Mouse (Mus musculus): ENCODE measurements around the gene Adgra1.

Adgra1 gene

DNA sequence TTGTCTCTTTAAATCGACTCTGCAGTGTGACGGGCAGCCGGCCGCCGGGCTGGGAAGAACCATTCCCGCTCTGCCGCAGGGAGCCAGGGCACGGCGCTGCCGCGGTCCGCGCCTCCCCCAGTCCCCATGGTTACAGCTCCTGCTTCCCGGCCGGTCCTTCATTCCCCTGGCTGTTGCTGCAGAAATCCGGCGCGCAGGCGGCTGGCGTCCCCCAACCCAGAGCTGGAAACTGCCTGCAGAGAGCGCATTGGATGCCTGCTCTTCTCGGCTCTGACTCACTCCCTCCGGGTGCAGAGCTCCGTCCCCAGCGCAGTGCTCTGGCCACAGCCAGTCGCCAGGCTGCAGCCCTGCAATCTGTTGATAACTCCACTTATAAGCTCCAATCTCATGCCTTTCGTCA is at the start of gene Adgra1:
TSS of gene Adgra1 (plus strand) at position 139 of the 400 bp plus-strand sequence.
- DNase-seq (ENCODE audit: low spot score in 2 of 2) = no peak

DNA sequence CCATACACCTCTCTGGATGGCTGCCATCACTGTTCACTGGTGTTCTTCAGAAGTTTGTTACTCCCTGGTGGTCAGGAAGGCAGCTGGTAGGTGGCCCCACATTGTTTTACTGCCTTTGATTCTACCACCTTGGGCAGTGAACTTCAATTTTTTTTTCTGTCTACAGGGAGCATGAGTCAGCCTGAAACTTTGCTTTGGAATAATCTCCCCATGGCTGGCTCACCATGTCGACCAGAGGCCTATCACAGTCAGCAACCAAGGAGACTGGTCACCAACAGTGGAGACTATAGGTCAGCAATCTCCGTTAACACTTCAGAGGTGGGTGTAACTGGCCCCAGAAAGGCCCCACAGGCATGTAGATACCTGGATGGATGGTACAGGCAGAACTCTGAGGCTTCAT is 46.6 kb upstream of the Adgra1 start:
- DNase-seq (ENCODE audit: low spot score in 2 of 2) = no peak

- DNase-seq (ENCODE audit: low spot score in 2 of 2) = no peak
These were observed 45.0 kb upstream of the Adgra1 start for GRCm38 (mm10) chr7:139788927-139789326.

- DNase-seq (ENCODE audit: low spot score in 2 of 2) = no peak
These were observed 44.3 kb upstream of the Adgra1 start for GRCm38 (mm10) chr7:139789718-139790117.

DNA sequence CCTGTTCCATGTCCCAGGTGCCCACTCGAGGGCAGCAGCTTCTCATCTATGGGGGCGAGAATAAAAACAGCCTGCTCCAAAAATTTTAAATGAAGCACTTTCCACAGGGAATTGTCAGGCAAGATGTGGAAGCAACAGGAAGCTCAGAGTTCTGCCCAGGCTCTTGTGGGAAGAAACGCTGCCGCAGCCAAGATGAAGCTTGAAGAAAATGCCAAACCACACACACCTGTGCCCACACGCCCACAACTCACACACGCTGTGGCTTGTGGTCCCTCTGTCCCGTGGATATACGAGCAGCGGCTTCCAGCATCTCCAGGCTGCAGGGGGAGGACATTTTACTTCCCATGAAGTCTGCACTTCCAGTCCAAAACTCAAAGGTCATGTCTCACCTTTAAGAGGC is 42.4 kb upstream of the Adgra1 start:
- DNase-seq (ENCODE audit: low spot score in 2 of 2) = no peak

GRCm38 (mm10) chr7:139795004-139795605 is 38.9 kb upstream of the Adgra1 start:
- DNase-seq (ENCODE audit: low spot score in 2 of 2) = no peak

DNA sequence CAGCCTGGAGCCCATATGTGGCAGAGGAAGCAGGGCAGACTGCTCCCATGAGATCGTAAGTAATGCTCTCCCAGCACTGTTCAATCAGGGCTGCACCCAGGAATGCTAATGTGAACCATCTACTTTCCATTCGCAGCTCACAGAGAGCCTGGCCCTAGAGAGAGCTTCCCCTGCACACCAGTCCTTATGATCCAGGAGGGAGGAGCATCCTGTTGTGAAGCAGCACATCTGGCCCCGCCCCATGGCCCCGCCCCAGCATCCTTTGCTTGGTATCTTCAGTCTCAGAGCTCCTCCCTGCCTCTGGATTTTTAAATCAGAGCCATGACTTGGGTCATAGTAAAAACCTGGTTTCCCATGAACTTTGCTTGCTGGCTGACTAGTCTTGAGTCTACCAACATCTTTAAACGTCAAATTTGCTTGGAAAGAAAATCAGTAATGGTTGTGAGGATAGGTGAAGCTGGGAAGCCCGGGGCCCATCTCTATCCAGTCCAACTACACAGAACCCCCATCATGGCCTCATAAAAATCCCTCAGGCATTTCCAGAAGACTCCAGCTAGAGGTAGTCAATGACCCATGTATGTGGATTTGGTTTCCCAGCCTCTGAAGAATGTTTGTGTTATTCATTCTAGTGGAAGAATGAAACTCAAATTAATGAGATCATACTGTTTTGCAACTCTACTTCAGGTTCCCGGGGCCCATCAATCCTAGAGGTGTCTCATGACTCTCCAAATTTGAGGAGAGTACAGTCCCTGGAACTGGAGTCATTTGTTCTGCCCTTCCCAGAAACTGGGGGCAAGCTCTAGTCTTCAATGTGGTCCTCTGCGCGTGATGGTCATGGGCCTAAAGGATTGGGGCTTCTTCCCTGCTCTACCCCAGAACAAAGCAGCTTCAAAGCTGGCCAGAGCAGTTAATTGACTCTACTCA is 36.5 kb upstream of the Adgra1 start:
- DNase-seq (ENCODE audit: low spot score in 2 of 2) = no peak

DNA sequence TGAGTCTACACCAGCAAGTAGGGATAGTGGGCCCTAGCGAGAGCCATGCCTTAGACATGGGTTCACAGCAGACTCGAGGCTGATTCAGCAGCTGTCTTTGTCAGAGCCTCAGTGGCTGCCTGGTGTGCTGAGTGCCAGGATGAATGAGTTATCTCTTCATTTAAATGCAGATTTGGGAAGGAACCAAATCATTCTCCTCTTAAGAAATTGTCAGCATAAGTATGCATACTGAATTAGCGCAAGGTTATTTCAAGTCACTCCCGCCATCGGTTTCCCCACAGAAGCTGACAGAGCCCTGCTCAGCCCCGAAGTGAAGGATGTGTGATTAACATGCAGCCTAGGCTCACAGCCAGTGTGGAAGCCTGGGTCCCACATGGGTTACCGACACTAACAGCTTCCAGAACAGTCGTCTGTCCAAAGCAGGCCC is 27.8 kb upstream of the Adgra1 start:
- DNase-seq (ENCODE audit: low spot score in 2 of 2) = no peak

- no peak for DNase-seq (ENCODE audit: low spot score in 2 of 2)
These were observed 23.9 kb upstream of the Adgra1 start for GRCm38 (mm10) chr7:139810036-139810435.

DNA sequence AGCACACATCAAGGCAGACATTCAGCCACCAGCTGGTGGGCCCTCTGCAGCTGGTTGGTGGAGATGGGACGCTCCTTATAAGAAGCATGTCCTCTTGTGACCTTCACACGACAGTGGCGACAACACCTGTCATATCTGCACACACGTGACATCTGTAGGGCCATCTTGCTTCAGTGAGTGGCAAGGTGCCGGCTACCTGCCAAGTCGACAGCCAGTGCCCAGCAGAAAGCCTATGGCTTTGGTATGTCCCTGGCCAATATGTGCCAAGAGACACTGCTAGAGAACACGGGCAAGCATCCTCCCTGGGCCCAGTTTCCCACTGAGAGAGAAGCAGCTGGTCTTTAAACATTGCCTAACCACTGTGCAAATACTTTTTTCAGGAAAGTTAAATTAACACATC is 22.3 kb upstream of the Adgra1 start:
- no peak for DNase-seq (ENCODE audit: low spot score in 2 of 2)

GRCm38 (mm10) chr7:139813577-139814207 is 20.3 kb upstream of the Adgra1 start:
- DNase-seq (ENCODE audit: low spot score in 2 of 2) = no peak

DNA sequence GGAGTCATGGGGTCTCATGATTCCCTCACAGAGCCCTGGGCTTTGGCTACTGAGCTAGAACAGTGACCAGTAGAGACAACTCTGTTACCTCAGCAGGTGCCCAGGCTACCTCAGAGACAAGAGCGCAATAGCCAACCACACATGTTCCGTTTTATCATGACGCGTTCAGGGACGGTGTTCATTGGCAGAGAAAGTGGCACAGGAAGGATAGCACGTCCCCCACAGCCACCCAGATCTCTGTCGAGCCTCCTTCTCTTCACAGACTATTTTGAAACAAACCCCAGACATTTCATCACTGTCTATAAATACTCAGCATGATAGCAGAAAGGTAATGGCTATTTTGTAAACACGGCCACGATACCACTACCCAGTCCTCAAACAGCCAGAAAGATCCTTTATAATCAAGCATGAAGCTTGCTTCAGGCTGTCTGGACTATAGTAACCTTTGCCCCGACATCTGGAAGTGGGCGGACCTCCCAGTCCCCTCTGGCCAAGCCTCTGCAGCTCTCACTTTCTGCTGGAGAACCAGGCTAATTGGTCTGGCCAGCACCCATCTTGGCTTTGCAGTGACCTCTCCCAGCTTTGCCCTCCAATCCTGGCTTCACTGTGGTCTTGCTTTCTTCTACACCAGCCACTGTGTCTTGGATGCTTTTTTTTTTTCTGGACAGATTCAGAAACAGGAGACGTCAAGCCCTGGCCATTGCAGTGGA is 11.5 kb upstream of the Adgra1 start:
- no peak for DNase-seq (ENCODE audit: low spot score in 2 of 2)

- DNase-seq (ENCODE audit: low spot score in 2 of 2) = no peak
These were observed 6.3 kb upstream of the Adgra1 start for GRCm38 (mm10) chr7:139827687-139828086.

DNA sequence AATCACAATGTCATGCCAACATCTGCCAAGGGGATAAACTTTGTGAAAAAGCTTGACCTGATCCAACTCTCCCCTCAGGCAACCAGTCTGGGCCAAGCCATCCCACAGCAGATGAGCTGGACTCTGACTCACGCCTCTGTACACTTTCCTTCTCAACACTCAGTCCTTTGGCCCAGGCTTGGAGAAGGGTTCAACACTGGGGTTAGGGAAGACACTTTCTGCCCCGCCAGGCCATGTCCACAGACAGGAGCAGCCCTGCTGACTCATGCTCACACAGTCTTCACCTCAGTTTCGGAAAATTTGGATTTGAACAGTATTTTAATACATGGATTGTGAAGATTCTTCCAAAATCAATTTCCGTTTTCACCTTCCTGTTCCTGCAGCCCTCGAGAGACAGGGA is 442 bp upstream of the Adgra1 start:
- no peak for DNase-seq (ENCODE audit: low spot score in 2 of 2)

DNA sequence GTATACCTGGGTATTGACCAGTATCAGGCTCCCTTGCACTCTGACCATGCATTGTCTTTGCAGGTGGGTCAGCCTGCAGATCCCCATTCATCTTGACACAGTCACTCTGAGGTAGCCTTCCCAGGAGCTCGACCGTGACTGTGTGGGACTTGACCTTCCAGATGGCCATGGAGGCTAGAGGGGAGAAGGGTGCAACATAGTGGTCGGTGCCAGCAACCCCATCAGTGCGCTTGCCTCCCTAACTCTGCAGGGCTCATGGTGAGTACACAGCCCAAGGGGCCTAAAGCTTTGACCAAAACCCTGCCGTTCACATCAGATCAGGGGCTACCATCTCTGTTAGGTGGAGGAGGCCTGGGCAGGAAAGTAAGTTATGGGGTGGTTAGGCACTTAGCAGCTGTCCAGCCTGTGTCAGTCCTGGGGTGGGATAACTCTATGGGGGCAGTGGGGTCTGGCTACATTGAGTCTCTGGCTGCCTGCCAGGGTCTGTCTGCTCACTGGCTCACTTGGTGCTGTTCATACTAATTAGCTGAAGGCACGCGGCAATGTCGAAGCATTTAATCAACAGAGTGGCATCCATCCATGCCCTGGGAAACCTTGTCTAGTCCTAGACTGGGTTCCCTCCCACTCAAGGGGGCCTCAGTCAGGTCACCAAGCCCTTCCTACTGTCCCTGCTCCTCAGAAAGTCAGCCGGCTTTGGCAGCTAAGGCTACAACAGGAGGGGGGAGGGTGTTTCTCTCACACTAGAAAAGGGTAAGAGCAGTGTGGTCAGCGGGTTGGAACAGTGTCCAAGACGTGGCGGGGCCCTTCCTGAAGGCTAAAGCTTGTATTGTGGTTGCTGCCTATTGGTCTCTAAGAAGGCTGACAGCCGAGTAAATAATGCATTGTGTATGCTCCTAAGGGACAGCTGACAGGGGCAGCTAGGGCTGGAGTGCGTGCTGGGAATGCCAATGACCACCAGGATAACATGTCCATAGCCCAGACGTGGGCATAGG is 1.5 kb downstream of the Adgra1 start:
- no peak for DNase-seq (ENCODE audit: low spot score in 2 of 2)

GRCm38 (mm10) chr7:139840443-139841168 is 6.6 kb downstream of the Adgra1 start:
- no peak for DNase-seq (ENCODE audit: low spot score in 2 of 2)

- DNase-seq (ENCODE audit: low spot score in 2 of 2) = no peak
These were observed 8.4 kb downstream of the Adgra1 start for GRCm38 (mm10) chr7:139842397-139842796.

DNA sequence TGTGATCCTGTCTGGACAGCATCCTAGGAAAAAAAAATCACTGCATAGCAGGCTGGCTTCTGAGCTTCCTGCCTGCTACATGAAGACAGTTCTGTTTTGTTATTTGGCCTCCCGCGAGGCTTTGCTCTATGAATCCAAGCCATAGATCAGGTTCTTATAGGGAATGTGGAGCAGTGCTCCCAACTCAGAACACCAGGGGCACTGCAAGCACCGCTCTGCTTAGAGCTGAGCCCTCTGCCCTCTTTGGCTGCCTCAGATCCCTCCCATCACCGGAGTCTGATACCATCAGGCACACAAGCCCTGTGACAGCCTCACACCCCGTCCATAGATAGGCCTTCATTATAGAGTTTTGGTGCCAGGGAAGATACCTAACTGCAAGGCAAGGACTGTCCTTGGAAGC is 9.2 kb downstream of the Adgra1 start:
- no peak for DNase-seq (ENCODE audit: low spot score in 2 of 2)

DNA sequence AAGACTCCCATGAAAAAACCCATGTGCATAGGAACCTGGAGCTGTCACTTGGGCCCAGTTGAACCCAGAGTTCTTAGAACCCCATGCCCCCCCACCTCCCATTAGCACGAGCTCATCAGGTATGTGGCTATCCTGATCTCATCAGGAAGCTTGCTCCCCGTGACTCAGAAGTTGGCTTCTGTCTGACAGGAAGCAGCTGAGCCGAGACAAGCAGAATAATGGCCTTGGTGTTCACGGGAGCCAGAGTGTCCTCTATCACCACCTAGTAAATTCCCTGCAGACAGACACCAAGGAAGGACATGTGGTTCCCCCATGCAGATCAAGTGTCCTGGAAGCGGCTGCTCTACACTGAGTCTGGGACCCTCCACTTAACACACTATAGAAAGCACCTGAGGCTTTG is 9.8 kb downstream of the Adgra1 start:
- DNase-seq (ENCODE audit: low spot score in 2 of 2) = no peak

DNA sequence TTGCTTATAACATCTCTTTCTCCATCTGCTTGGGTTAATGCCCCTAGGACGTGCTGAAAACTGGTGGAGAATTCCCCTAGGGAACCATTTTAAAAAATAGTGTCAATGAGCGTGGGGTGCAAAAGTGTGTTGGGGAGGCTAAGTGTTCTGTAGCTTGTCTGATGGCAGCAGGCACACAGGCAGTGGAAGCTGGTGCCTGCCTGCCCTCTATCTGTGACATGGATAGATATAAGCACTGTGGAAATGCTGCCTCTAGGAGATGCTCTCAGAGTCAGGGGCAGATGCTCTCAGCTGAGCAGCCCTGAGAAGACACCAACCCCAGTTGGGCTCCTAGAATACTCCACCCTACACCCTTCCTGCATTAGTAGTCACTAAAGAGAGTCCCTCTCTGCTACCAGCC is 11.1 kb downstream of the Adgra1 start:
- no peak for DNase-seq (ENCODE audit: low spot score in 2 of 2)

Measured in spleen, postnatal 4 days (tissue).